Mouse (Mus musculus) lung, postnatal 0 days (tissue): ENCODE measurements around the gene Rftn1. TPM values are rescaled to one million over a fixed set of nuclear protein-coding genes. Genes with fewer than 3 reads are reported as not detected.

Experiments used
- ATAC-seq: fragments of 200-750 bp; cut with Nextera tagmentation; 2 replicates; pipeline ENCODE4 v1.8.0; 2017; ENCODE audit warnings: moderate library complexity
- DNase-seq: peaks from one replicate; pipeline ENCODE4 v3.0.0-alpha.2; 2016; ENCODE audit warnings: low spot score
- H3K27ac ChIP-seq: fragments of 300-500 bp; sonication (generic); 2 replicates; pipeline ENCODE4 v1.5.1; 2014; ENCODE audit warnings: antibody characterized with exemption, mild to moderate bottlenecking, low read length, mixed read lengths
- H3K27me3 ChIP-seq: fragments of 300-500 bp; sonication (generic); replicated peaks from 2 replicates; pipeline ENCODE4 v1.6.1; 2014; ENCODE audit warnings: low read length, mixed read lengths; ENCODE audit not compliant: insufficient read depth
- H3K36me3 ChIP-seq: fragments of 300-500 bp; sonication (generic); 2 replicates; pipeline ENCODE4 v1.6.1; 2014; ENCODE audit warnings: low read length, mixed read lengths; ENCODE audit not compliant: insufficient read depth
- H3K4me1 ChIP-seq: fragments of 300-500 bp; sonication (generic); 2 replicates; pipeline ENCODE4 v1.6.1; 2014; ENCODE audit warnings: antibody characterized with exemption, low read depth, low read length, mixed read lengths; ENCODE audit not compliant: insufficient read depth
- H3K4me2 ChIP-seq: fragments of 300-500 bp; sonication (generic); replicated peaks from 2 replicates; pipeline ENCODE4 v1.6.1; 2014; ENCODE audit warnings: low read depth, mild to moderate bottlenecking, low read length, moderate library complexity, mixed read lengths
- H3K4me3 ChIP-seq: fragments of 300-500 bp; sonication (generic); 2 replicates; pipeline ENCODE4 v1.5.1; 2014; ENCODE audit warnings: low read depth, low read length
- H3K9ac ChIP-seq: fragments of 300-500 bp; sonication (generic); replicated peaks from 2 replicates; pipeline ENCODE4 v1.6.1; 2014; ENCODE audit warnings: low read depth, mild to moderate bottlenecking
- H3K9me3 ChIP-seq: fragments of 300-500 bp; sonication (generic); 2 replicates; pipeline ENCODE4 v1.6.1; 2016; ENCODE audit warnings: low read length, mixed read lengths
- CTCF ChIP-seq: IDR thresholded peaks from 2 replicates; pipeline ENCODE4 v1.5.1; 2016; ENCODE audit warnings: antibody characterized with exemption, mild to moderate bottlenecking
- EP300 ChIP-seq: IDR thresholded peaks from 2 replicates; pipeline ENCODE4 v1.6.1; 2016; ENCODE audit warnings: antibody characterized with exemption, mild to moderate bottlenecking, control low read depth
- WGBS: fragments of 180-500 bp; shearing (Covaris S2); extraction: QIAGEN DNeasy Blood & Tissue Kit; methylation state at CpG from one replicate; pipeline ENCODE4 v1.1.7; 2014; 5-methylcytosine and 5-hydroxymethylcytosine counted together
- polyA plus RNA-seq: library from polyadenylated mRNA; unstranded; fragments of >200 nt; fragmentation: Nextera tagmentation; extraction: Ambion mirVana; gene quantifications from 2 replicates; pipeline ENCODE4 v1.2.1, GENCODE M21; 2015

The Rftn1 gene
- polyA plus RNA-seq, 1 experiment from 2014 or later: 18.2 TPM

- Histone ChIP-seq H3K27ac (no peak overlapping the region), H3K27me3 (no peaks in the 10 kb centered on the region), H3K4me3 (no peak overlapping the region), H3K9ac (no peak overlapping the region), H3K36me3 (no peaks in the 10 kb centered on the region), H3K4me1 (no peaks in the 10 kb centered on the region), H3K9me3 (no peaks in the 10 kb centered on the region), H3K4me2 (no peak overlapping the region)
- TF ChIP-seq CTCF: no peak
- TF ChIP-seq EP300: no peak
- ATAC-seq (no peak), DNase-seq (no peak)
- WGBS: 50% methylated on average over 9 of the region's 9 CpGs
These were observed 142.3 kb downstream of the Rftn1 start for GRCm38 (mm10) chr17:50048209-50048608.

GRCm38 (mm10) chr17:50047182-50047581 is 143.3 kb downstream of the Rftn1 start:
- no peaks in the 10 kb centered on the region for H3K27me3 ChIP-seq
- no peak for TF ChIP-seq EP300
- TF ChIP-seq CTCF: no peak

GRCm38 (mm10) chr17:50040727-50041410 is 149.6 kb downstream of the Rftn1 start:
- Histone ChIP-seq H3K4me2 (no peak overlapping the region), H3K36me3 (no peaks in the 10 kb centered on the region), H3K27ac (no peak overlapping the region), H3K4me1 (no peaks in the 10 kb centered on the region), H3K9ac (no peak overlapping the region), H3K27me3 (no peaks in the 10 kb centered on the region), H3K4me3 (no peak overlapping the region), H3K9me3 (no peaks in the 10 kb centered on the region)
- WGBS: 85% methylated on average over 3 of the region's 3 CpGs
- DNase-seq: no peak
- ATAC-seq: no peak
- TF ChIP-seq EP300: no peak
- TF ChIP-seq CTCF: no peak

More at GRCm38 (mm10) chr17:50047182-50047581, 143.3 kb downstream of the Rftn1 start:
- Histone ChIP-seq H3K4me3 (no peak overlapping the region), H3K9ac (no peak overlapping the region), H3K4me1 (no peaks in the 10 kb centered on the region), H3K9me3 (no peaks in the 10 kb centered on the region), H3K36me3 (no peaks in the 10 kb centered on the region), H3K4me2 (no peak overlapping the region), H3K27ac (no peak overlapping the region)
- WGBS: 92% methylated on average over 12 of the region's 12 CpGs
- ATAC-seq (no peak), DNase-seq (no peak)

- Histone ChIP-seq H3K27ac (no peak overlapping the region), H3K4me1 (no peaks in the 10 kb centered on the region), H3K4me3 (no peak overlapping the region), H3K9ac (no peak overlapping the region), H3K36me3 (no peaks in the 10 kb centered on the region), H3K9me3 (no peaks in the 10 kb centered on the region), H3K4me2 (no peak overlapping the region), H3K27me3 (no peaks in the 10 kb centered on the region)
- ATAC-seq (no peak), DNase-seq (no peak)
- 56% methylated on average over 10 of the region's 10 CpGs for WGBS
- TF ChIP-seq EP300 (no peak), CTCF (no peak)
These were observed 152.4 kb downstream of the Rftn1 start for GRCm38 (mm10) chr17:50037882-50038665.

DNA sequence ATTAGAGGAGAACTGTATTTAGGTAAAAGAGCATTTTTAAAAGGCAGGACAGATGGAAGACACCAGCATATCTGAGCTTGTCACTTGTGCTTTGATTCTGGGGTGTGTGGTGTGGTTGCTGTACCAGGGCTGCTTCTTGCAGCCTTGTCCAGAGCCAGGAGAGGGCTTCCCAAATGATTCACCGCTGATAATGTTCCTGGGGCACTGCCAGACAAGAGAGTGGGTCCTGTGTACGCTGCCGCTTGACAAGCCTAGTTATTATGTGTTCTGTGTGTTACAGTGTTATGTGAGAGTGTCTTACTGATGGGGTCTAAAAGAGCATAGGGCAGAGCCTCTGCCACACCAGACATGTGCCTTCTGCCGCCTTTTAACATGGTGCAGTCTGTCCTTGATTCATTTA is 153.1 kb downstream of the Rftn1 start:
- TF ChIP-seq CTCF (no peak), EP300 (no peak)
- Histone ChIP-seq H3K4me3 (no peak overlapping the region), H3K9ac (no peak overlapping the region), H3K36me3 (no peaks in the 10 kb centered on the region), H3K4me2 (no peak overlapping the region), H3K27me3 (no peaks in the 10 kb centered on the region), H3K27ac (no peak overlapping the region), H3K4me1 (no peaks in the 10 kb centered on the region), H3K9me3 (no peaks in the 10 kb centered on the region)
- DNase-seq (no peak), ATAC-seq (no peak)
- WGBS: 77% methylated on average over 4 of the region's 4 CpGs

DNA sequence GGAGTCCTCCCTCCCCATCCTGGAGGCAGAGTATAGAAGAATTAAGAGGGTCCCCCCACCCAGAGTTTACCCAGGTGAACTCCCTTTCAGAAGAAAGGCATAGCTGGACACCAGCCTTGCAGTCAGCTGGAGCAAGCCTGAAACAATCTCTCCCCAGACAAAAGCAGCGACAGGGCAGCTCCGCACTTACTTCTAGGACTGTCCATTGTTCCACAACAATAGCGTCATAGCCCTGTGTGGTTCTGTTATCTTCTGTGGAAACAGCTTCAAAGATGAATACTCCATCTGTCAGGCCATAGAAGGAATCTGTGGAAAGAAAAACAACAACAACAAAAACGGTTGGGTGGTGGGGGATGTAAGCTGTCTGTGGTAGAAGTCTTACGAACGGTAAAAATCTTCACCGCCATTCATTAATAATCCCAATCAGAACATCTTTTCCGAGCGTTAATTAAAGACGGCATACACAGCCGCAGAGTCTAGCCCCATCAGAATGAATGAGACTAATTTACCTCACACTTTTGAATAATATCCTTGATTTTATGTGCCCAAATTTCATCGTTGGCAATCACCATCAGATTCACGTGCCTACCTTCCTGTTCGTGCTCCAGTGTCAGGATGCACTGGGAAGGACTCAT is 153.6 kb downstream of the Rftn1 start:
- Histone ChIP-seq H3K4me3 (no peak overlapping the region), H3K9ac (no peak overlapping the region), H3K4me2 (no peak overlapping the region), H3K4me1 (no peaks in the 10 kb centered on the region), H3K27ac (no peak overlapping the region), H3K27me3 (no peaks in the 10 kb centered on the region), H3K9me3 (no peaks in the 10 kb centered on the region), H3K36me3 (no peaks in the 10 kb centered on the region)
- TF ChIP-seq EP300 (no peak), CTCF (no peak)
- DNase-seq (no peak), ATAC-seq (no peak)
- 90% methylated on average over 14 of the region's 14 CpGs for WGBS
